Mouse (Mus musculus) NIH3T3 (cell line): ENCODE measurements at regions not wholly inside any gene's neighbourhood (a gene's known extent, or its start where the extent isn't known, plus 50 kb on each side); places are given as distances from the start of the nearest gene placed in this dataset.
A peak's percentile ranks its signal among the peaks of the same experiment; 100 is the strongest.

ENCODE experiments used
- DNase-seq: peaks from one replicate; pipeline ENCODE4 v3.0.0-alpha.2; 2012; ENCODE audit warnings: low read depth

DNA sequence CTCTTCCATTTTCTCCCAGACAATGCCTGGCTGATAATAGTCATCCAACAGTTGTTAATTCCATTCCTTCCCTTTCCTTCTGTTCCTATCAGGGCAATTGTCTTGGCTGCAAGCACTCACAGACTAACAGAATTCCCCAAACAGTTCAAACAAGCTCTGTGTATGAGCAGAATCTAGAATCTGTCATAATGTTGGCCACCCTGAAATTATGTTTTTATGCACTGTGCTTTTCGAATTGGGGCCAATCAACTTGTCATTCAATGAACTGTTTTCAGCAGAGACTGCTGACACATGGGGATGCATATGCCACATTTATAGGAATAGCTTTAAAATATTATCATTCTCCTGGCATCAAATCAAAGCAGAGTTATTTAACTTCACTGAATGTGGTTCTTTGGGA lies 235.8 kb upstream of the Tmtc4 start:
- DNase-seq = no peak

DNA sequence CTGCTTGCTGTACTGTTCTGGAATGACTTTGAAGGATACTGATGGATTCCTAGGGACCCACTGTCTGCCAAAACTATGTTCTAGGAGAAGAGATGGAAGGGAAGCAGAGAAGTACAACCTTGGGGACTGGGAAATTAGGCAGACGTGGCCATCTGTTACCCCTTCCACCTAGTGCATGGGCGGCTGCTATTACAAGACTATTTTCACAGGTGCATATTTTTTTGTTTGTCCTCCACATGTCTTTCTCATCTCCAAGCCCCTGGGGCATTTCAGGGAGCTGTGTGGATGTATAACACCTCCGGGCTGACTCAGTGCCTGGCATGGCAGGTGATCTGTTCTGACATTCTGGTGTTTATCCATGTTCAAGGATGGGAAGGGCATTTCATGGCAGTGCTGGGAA lies 226.4 kb upstream of the Tmtc4 start:
- DNase-seq = no peak

DNA sequence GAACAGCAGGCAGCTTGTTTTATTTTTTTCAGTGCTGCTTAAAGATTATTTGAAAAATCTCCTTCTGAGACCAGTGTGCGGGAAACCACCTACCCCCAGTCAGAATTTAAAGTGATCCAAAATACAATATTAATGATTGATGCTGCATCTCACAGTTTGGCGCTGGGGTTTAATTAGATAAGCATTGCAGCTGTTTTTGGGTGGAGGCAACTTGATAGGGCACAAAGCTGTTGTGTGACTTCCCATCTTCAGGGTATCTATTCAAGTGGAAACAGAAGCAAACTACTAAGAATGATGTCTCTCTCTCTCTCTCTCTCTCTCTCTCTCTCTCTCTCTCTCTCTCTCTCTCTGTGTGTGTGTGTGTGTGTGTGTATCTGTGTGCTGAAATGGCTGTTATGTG lies 219.0 kb upstream of the Tmtc4 start:
- DNase-seq = no peak

DNA sequence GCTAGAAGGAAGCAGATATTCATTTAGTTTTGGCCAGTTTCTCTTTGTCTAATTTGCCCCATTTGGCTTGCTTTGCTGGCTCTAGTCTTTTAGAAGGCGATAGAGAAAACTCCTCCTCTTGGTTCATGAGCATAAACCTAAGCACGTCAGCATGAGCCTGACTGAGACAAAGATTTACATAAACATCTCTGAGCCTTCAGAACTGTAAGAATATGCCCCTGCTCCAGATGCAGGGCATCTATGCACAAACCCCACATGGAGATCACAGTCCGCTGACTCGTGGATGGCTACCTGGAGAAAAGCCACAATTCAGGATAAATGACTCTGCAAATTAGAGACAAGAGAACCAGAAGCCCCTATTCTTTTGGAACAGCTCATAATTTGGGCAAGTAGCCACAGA lies 218.5 kb upstream of the Tmtc4 start:
- peak; percentile 63 for DNase-seq

DNA sequence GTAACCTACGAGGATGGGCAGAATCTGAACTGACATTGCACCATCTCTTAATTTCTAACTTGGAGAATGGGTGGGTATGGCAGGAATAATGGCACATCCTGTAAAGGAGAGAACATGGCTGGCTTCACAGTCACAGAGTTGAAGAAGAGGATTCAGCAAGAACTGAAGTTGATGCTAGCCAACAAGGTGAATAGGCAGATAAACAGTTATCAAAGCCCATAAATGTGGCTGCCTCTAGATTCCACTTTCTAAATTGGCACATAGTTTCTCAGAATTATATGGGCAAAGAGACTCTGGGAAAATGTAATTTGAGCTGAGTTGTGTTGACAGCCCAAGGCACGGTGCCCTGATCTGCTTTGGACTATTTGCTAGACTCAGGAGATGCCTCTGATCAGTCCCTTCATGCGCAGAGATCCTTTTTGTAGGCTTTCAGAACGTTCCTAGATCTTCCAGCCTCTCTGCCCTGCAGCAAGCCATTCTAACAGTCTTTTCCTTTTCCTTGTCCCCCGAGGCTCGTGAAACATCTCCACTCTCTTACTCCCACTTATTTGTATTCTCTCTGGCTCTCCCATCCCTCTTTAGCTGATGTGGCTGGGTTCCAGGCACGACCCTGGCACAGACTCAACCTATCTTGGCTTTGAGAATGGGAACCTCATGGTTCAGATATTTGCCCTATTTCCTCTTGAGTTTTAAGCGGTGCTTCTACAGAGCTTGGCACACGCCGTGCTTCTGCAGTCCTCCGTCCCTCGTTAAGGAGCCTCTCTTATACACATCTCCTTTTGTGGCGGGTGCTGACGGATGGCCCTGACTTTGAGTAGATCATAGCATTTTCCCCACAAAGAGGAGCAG lies 217.8 kb upstream of the Tmtc4 start:
- peak; percentile 72 for DNase-seq

DNA sequence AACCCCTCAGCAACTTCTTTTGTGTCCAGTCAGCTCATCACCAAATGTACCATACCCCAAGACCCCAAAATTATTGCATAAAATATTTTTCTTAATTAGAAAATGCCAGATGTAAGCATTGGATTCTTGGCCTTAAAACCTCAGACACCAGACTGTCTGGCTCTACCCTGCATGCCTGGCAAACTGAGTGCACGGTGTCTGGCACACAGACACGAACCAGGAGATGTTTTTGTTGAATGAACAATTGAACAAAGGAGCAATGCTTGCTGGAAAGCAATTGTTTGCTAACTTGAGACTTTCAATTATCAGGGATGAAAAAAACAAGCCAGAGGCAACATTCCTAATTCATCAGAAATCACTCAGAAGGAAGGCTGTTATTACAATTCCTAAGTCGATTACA lies 215.3 kb upstream of the Tmtc4 start:
- DNase-seq = no peak

DNA sequence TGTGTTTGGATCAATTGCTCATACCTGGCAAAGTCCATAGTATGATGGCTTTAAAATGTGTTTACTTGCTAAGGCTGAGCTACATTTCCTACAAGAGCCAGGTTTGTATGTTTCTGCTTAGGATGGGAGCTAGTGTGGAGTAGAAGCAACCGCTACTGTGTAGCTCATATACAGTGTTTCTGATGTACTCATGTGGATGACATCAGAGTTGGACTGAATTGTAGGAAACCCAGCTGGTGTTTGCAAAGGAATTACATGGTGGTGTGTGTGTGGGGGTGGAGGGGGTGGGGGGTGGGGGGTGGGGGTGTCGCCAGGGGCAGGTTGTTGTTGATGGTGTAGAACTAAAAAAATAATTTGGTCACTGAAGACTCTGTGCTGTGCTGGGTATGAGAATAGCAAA lies 208.7 kb upstream of the Tmtc4 start:
- DNase-seq = no peak

DNA sequence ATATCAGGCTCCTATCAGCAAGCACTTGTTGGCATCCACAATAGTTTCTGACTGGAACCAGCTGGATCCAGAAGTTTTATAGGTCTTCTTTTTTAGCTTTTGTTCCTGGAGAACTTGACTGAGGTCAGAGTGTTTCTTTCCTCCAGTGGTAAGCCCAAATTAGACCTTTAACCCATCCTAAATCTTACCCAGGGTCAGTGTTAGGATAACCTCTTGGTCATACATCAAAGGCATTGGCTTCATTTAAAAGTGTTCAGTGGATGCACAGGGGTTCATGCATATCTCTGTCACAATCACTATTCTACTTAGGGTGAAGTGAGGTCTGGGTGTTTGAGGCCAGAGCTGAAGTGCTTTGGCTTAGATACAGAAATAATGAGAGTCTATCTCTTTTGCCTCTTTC lies 206.9 kb upstream of the Tmtc4 start:
- DNase-seq = no peak

DNA sequence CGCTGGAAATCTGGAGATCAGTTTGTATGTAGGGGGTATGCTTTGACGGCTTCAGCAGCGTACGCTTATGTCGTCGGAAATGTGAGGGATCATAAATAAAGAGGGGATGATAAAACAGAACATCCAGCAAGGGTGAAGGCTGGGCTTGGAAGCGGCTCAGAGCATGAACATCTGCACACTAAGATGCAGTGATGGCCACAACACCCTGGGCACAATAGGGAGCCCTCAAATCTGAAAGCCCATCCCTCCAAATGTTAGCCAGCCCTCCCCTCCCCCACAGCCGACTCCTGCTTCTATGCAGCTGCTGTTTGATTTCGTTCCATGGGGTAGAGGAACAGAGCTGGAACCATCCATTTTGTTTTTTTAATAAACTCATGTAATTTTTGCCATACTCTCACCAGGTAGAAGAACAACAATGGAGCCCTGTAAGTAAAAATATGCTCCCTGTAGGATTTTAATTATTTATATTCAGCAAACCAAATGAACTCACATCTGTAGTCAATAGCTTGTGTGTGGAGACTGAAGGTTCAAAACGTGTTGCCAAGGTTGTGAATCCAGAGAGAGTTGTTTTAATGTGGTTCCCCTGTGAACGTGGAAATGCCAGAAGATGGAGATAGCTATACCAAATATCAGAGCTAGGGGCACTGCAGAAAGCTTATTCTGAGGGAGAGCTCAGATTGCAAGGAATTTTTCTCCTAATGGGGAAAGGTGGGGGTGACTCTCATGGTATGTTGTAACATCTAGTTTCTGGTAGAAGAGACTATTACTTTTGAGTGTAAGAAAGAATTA lies 203.6 kb upstream of the Tmtc4 start:
- peak; percentile 42 for DNase-seq

DNA sequence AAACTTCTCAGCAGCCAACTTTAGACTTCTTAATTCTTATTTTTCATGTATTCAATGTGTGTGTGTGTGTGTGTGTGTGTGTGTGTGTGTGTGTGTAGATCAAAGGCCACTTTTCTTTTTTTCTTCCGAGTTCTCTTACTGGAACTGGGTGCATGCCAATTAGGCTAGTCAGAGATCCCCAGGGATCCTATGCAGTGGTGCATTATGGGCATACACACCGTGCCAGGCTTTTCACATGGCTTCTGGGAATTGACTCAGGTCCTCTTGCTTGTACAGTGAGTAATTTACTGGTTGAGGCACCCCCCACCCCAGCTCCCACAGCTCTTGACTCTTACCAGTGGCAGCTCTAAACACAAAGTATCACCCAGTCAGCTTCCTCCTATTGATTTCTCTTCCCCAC lies 189.3 kb upstream of the Tmtc4 start:
- DNase-seq = peak; percentile 97

DNA sequence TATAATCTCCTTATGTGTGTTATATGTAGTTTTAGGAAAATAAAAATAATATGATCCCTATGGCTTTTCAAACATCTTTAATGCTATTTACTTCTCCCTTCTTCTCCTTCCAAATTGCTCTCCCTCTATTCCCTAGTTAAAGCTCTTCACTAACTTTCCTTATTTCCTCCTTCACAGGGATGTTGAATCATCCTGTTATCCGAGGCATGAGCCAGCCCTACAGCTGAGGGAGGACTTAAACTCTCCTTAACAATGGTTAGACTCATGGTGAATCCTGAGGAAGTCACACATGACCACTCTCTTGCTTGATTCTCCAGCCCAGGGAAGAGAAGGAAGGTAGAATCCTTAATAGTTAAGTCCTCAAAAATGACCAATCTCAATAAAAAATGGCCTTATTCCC lies 188.0 kb upstream of the Tmtc4 start:
- peak; percentile 9 for DNase-seq

DNA sequence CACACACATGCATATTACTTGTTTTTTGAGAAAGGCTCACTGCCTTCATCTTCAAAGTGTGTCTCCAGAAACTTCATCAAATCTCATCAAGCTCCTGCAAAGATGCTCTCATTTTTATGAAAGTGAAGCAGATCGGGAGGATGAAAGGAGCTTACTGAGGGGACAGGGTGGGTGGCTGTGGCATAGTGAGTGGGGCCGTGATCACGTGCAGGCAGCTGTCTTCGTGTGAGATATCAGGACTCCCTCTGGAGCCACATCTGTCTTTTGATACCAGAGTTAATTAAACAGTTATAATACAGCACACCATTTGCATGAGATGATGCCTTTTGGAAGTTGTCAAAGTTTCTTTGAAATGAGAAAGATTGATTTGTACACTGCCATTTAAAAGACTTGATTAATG lies 180.0 kb upstream of the Tmtc4 start:
- no peak for DNase-seq

DNA sequence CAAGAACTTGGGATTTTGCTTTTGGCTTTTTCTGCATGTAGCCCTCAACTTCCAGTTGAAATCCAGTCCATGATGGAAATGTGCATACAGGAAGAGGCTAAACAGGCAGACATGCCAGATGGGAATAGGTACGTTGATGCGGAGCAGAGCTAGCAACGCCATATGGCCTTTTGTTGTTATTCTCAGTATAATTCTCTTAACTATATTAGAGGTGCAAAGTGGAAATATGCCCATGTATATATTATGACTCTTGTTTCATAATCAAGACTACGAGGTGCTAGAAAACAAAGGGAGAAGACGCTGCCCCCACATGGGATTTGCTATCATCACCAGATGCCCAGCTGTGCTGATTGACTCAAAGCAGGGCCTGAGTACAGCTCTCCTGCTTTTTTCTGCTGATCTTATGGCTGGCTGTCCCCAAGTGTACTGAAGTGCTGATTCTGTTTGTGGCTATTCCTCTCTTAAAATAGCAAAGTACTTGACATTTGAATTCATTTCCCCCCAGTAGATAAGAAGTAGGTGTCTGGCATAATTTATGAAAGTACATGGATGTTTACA lies 159.7 kb upstream of the Tmtc4 start:
- no peak for DNase-seq

DNA sequence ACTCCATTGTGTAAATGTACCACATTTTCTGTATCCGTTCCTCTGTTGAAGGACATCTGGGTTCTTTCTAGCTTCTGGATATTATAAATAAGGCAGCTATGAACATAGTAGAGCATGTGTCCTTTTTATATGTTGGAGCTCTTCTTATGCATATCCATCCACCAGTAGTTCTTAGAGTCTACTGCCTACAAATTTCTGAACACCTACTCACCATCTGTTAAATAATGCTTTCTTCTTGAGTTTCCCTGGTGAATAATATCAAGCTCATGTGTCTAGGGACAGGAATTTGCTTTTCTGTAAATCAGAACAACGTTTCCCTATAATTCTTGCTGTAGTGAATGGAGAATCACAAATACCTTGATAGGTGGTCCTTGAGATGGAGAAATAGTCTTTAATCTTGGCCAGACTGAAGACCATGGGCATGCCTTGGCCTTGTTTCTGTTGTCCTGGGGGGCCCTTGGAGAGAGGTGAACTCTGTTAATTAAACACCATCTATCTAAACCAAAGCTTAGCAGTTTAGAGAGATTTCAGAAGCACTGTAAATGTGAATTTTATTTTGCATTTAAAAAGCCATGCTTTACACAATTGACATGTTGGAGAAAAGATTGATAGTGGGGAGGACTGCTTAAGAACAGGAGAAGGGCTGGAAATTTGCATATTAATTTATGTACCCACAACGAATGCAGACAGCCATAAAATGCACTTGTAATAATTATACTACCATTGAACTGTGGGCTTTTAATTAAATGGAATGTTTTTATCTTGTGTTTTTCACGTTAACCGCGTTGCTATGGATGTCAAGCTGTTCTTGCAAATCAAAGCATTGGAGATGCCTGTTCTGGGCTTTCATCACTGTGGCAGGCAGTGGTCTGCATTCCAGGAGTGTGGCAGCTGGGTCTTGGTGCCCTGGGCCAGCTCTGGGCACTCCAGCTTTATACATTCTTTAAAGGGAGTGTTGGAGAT lies 155.2 kb upstream of the Tmtc4 start:
- DNase-seq = no peak

DNA sequence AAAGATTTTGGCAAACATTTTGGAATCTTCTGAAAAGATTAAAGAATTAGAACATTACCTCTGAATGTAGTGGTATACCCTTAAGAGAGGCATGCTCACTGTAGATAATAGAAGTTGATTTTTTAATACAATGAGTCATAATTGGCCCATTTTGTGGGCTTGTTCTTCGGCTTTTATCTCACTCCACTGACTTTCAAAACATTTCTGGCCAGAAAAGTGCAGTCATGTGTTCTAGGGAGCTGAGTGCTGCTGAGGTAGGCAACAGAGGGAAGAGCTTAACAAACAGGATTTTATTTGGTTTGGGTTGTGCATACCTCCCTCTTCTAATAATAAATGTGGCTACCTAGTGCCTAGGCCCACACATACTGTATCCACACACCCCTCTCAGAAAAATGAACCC lies 150.1 kb upstream of the Tmtc4 start:
- peak; percentile 26 for DNase-seq

DNA sequence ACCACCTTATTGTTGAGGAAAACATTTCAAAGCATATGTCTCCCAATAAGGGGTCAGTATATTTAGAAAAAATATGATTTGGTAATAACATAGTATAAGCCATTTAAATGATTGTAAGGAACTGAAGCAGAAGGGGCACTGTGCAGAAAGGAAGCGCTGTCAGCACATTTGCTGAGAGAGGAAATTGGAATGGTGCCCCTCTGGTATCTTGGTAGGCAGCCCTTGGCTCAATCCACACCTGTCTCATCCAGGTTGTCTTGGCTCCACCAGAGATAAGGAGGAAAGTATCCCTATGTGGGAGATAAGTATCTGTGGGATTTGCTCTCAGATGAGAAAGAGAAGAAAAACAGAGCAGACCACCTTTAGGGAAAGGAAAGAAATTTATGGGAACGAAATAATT lies 136.5 kb upstream of the Tmtc4 start:
- DNase-seq = no peak

DNA sequence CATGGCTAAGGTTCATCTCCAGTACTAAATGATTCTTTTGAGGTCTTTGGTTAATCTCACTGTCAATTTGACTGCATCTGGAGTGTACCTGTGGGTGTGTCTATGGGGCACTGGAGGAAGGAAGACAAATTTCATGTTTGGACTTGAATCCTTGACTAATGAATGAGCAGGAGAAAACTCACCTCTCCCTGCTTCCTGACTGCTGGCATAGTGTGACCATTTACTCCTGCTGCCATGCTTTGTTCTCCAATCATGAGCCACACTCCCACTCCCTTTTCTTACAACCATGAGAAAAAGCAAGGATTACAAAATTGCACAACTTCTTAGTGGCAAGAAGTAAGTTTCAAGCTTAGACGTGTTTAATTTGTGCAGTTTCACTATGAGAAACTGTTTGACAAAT lies 132.5 kb upstream of the Tmtc4 start:
- DNase-seq = no peak

DNA sequence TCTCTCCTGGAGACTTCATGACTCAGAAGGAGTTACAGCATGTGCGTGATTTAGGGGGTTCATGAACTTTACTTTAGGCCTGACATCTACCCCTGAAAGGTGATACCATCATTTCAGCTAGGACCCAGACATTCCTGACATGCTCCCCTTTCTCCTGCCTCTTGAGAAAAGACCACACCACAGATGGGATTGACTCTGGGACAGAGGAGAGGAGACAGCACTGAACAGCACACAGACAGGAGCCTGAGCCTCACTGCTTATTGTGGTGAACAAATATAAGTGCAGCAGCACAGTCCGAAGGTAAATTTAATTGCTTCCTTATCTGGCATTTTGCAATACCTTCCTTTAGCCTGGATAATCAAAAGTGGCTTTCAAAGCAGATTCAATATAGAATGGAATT lies 126.7 kb upstream of the Tmtc4 start:
- no peak for DNase-seq

DNA sequence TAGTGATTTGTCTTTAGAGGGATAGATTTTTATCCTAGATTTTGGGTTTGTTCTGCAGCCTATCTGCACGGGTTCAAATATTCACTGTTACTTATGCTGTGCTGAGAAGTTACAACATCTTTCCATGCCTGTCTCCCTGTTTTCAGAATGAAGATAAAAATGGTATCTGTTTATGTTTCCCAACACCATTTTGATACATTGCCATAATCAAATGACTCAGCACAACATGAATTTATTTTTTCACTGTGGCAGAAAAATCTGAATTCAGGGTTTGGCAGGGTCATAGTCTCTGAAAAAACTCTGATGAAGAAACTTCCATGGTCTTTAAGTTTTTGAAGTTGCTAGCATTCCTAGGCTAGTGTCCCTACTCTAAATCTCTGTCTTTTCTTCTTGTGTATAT lies 116.5 kb upstream of the Tmtc4 start:
- DNase-seq = peak; percentile 65

DNA sequence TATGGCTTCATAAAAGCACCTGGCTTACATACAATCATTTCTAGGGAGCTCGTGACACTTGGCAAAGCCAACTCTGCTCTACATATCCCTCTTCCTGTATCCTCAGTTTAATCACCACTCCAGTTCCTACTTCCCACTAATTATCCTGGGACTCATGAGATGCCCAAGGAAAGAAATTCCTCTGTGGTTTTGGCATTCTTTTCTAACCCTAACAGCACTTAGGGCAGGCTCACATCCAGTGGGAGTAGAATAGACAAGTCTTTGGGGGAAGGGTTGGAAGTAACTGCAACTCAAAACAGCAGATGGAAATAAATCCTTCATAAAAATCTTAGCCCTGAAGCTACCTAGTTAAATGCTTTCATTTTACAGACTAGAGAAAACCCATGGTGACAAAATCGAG lies 112.3 kb upstream of the Tmtc4 start:
- peak; percentile 2 for DNase-seq

DNA sequence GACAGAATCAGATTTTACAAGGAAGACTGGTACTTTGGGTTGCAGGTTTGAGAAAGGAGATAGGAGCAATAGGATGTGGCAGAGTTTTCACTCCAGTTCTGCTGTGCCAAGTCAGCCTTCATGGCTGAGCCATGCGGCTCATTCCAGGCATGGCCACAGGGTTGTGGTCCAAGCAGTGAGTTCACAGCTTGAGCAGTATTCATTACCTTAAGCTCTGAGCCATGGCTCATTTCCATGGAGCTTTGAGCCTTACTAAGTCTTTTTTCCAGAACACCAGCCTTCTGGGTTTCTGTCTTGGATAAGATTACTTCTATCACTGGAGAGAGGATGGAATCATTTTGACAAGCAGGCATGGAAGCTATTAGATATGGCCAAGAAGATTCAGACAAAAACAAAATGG lies 98.2 kb upstream of the Tmtc4 start:
- no peak for DNase-seq
